Mouse (Mus musculus) c-Kit-positive CD71-positive TER-119-positive erythroid progenitor cells, embryonic 14.5 days (primary cell): ENCODE measurements around the gene Gnat1.

ENCODE experiments used
- DNase-seq: peaks from one replicate; pipeline ENCODE4 v3.0.0-alpha.2; 2013; ENCODE audit warnings: low spot score

Gnat1 gene

DNA sequence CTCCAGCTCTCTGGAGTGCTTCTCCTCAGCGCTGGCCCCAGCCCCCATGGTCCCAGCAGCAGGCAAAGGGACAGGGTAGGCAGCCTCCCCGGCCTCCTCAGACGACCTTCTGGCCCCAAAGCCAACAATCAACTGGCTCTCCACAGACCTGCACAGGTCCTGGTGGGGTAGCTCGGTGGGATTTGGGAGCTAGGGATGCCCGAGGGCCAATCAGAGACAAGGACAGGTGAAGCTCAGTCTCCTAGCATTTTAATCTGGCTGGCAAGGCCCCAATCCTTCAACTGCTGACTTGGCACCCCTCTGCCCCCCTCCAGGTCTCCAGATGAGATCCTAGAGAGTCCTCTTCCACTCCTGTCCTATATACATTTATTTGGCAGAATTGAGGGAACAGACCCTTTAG is at the start of gene Gnat1:
TSS of gene Gnat1 (minus strand) at position 212 of the 400 bp plus-strand sequence.
- DNase-seq, result no peak

GRCm38 (mm10) chr9:107728919-107729670 is 49.6 kb upstream of the Gnat1 start:
- DNase-seq, result no peak

GRCm38 (mm10) chr9:107727041-107727440 is 47.5 kb upstream of the Gnat1 start:
- no peak for DNase-seq

- DNase-seq, result no peak
These were observed 45.3 kb upstream of the Gnat1 start for GRCm38 (mm10) chr9:107724796-107725195.

DNA sequence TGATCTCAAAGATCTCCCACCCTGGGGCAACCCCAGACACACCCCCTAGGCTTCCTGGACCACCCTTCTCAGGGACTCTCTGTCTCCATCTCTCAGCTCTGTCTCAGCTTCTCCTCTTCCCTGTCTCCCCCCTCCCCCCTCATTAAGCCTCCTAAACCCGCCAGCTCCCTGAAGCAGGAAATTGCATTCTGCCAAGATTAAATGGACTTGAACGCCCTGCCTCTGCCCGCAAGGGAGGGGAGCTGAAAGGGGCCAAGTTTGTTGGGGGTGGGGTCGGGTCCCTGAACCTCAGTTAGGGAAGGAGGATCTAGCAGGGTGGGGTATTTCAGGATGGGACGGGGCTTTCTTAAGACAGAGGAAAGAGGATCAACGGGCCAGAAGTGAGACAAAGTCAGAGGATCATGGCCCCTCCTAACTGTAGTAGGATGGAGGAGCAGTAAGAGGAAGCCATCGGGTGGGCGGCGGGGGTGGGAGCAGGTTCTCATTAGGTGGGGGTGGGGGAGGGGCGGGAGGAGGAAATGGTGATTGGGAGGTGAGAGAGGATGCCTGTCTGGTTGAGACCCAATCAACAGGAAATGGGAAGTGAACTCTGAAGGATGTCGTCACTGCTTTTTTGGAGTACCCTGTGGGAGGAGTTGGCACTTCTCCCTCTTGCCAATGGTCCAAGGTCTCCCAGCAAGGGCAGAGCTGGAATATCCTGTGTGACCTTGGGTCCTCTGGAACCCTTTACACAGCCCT is 44.5 kb upstream of the Gnat1 start:
- no peak for DNase-seq

DNA sequence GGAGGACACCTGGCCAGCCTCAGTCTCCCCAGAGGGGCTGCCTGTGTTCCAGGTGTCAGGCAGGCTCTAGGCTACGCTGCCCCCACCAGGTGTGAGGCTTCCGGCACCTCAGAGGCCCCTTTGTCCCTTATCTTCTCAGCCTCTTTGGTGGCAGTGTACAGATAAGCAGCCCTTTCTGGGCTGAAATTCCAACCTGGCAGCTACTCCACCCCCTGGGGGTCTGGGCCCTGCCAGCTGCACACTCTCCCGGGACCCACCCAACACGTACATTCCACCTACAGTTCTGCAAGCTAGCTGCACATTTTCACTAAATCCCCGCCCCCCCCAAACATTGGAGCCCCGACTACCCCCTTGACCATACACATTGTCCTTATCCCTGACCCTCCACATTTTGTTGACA is 43.8 kb upstream of the Gnat1 start:
- no peak for DNase-seq

GRCm38 (mm10) chr9:107718781-107719540 is 39.4 kb upstream of the Gnat1 start:
- DNase-seq, result no peak

- DNase-seq, result no peak
These were observed 37.4 kb upstream of the Gnat1 start for GRCm38 (mm10) chr9:107716951-107717350.

DNA sequence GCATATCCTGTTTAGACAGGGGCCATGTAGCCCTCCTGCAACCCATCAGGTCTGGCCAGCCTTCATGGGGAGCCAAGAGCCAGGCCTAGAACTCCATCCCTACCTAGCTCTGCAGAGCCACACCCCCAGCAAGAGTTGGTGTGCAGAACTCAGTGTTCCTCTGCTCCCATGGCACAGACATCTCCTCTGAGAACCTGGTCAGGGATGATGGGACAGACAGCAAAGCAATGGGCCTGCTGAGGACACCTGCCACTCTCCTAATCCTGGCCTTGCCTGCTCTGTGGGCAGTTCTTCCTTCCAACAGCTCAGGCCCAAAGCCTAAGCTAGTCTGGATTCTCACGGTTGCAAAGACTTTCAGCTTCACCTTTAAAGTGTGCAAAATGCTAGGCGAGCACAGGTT is 36.1 kb upstream of the Gnat1 start:
- no peak for DNase-seq

- DNase-seq, result no peak
These were observed 34.9 kb upstream of the Gnat1 start for GRCm38 (mm10) chr9:107714221-107714952.

DNA sequence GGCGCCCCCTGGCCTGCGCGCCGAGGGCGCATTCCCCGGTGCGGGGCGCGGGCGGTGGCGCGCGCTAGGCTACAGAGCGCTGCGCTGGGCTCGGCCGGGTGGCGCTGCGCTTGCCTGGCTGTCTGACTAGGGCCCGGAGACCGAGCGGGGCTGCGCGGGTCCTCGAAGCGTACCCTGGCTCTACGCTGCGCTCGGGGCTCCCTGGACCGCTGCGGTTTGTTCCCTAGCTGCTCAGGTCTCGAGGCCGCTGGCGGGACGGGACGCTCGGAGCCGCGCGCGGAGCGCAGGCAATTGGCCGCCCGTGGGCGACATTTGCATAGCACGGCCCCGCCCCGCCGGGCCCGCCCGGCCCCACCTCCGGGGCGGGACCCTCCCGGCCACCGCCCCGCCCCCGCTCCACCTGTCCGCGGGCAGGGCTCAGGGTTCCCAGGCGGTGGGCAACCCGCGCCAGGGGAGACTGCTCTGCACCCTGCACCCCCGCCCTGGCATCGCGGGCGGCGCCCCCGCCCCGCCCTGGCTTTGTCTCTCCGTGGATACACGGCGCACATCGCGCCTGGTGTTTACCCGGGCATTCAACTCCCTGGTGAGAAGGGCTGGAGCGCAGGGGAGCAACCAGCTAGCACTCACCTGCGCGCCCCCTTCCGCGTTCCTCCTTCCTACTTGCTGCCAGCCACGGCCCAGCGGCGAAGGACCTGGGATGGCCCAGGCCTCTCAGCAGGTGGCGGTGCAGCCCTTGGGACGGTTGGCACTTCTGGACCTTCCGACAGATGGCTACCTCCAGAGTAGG is 30.4 kb upstream of the Gnat1 start, which contains the start of gene Sema3f:
TSS of gene Sema3f (minus strand) at position 779 of the 787 bp plus-strand sequence.
- DNase-seq, result peak; percentile 57

DNA sequence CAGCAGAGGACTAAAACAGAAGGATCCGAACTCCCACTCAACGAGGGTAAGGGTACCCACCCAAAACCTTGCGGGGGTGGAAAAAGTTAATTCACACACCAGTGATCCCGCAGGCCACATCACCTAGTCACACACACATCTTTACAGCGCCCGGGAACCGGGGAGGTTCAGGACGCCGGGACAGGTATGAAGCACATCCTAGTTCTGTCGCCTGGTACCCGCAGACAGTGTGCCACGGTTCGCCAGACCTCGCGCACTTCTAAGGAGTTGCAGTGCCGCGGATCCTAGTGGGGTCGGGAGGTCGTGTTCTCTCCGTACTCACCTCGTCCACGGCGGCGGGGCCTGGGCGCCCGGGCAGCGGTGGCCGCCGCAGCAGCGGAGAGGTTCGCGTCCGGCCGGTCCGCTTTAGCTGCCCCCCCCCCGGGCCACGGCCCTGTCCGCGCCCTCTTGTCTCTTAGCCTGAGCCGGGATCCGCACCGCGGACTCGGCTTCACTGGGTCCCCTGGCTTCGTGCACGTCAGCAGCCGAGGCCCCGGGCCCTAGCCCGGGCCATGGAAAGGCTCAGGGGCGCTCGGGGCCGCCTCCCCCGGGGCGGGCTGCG is 29.7 kb upstream of the Gnat1 start:
- no peak for DNase-seq

GRCm38 (mm10) chr9:107708439-107709095 is 29.1 kb upstream of the Gnat1 start:
- no peak for DNase-seq

DNA sequence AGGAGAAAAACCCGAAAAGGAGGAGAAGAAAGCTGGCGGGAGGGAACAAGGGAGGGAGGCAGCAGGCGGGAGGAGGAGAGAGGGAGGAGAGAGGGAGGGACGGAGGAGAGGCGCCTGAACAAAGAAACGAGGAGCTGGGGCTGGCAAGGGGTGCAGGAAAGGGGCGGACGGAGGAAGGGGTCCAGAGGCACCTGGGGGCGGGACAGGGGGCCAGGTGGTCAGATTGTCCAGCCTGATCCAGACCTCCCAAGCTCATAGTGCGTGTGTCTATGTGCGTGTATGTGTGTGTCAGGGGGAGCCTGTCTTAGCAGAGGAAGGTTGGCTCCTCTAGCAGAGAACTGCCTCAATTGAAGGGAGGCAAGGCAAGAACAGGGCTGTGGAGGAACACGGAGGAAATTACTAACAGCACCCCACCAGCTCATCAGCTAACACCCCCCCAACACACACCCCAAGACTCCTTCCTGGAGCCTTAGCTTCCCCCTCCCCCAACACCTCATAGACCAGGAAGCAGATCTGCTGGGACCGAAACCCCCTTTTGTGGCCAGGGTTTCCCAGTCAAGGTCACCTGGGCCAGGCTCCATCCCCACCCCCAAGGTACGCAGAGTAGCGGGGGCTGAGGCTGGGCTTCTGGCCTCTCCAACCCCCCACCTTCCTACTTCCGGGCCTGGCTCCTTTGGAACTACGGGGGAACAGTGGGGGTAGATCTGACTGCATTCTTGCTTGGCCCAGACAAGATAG is 28.4 kb upstream of the Gnat1 start:
- no peak for DNase-seq

GRCm38 (mm10) chr9:107706781-107707211 is 27.3 kb upstream of the Gnat1 start:
- DNase-seq, result no peak

DNA sequence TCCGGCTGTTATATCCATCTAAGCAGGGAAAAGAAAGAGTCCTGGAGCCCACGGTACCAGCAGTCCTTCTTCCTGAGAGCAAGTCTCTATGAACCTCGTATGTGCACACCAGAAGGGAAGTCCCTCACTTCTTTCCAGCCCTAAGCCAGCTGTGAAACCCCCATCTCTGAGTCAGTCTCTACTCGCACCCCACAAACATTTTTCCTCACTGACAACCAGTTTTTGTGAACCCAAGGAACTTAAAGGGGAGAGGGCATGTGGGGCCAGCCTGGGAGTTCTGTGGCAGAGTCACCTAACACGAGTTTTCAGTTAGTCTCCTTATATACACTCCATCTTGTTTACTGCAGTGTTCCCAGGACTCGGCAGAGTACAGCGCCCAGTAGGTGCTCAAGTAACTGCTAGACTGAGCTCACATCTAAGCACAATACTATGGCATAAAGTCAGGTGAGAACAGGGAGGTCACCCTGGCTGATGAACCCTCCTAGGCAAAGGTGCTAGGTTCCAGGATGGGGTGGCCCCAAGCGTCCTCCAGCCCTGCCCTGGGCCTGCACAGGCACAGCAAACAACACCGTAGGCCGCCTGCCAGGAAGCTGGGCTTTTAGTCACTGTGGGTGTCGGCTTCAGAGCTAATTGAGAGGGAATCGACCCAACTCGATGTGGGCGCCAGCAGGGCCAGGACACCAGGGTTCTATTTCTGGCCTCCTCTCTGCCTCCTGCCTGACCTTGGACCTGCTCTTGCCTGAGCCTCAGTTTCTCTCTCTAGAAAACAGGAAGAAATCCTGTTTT is 24.0 kb upstream of the Gnat1 start:
- no peak for DNase-seq

DNA sequence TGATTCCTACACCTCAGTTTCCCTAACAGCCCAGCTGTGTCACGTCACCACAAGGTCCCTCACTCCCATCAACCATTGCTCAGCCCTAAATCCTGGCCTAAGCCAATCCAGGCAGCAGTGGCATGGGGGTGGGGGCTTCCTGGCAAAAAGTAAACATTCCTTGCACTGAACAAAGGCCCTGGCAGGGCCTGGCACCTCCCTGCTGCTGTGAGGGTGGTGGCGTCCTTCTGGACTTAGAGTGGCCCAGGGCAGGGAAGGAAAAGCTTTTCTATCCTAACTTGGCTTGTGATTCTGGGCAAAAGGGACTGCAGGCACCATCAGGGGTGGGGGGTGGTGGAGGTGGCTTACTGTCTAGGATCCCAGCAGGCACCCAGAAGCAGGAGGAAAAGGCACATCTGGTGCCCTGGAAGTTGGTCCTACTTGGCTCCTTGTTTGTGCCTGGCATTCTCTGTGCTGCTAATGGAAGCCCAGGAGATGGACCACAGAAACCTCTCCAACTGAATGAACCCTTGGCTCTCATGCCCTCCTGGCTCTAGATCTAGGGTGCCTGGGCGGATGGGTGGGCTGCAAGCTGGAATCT is 23.2 kb upstream of the Gnat1 start:
- no peak for DNase-seq

DNA sequence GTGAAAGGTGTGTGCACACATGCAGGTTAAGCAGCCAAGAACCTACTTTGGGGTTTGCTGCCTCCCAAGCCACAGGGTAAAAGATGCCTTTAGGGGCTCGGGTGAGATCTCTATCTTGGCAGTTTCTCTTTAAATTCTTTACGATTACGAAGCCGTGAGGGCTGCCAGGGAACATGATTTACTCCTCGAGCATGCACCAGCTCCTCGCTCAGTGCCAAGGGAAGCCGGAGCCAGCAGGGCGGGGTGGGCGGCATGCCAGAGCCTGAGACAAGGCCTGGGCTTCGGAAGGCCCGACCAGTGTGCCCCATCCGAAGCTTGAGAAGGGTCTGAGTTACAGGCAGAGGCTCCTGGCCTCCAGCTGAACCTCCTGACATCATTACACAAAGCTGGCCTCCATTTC is 22.1 kb upstream of the Gnat1 start:
- DNase-seq, result no peak
